In genomic region chr14:54156536-54156935, GRCm38 (mm10) we compare ENCODE assay signal across 21 mouse cellular contexts.
A peak's percentile ranks its signal among the peaks of the same experiment; 100 is the strongest.
DNase-seq lines count a peak whose midpoint lies in the region; TF ChIP-seq lines count a peak whose summit lies in the region.
"Had no signal": no experiment of that assay in that cellular context is flagged by ENCODE, and none has a peak within 500 bp of the region (broad histone marks: within the 10 kb centered on the region; RNA-seq: fewer than 3 reads in every experiment).

No protein-coding gene starts in this region.

- no peaks in the 10 kb centered on the region for H3K27me3 ChIP-seq in heart, embryonic 10.5 days (ENCODE audit: insufficient read depth, poor library complexity, severe bottlenecking)
- H3K27me3 ChIP-seq in thymus, adult 2 months (ENCODE audit: control insufficient read depth, insufficient read depth, low read length), result no peaks in the 10 kb centered on the region
- H3K27me3 ChIP-seq: embryonic facial prominence, embryonic 13.5 days; embryonic facial prominence, embryonic 15.5 days had no signal

- H3K36me3 ChIP-seq in heart, embryonic 10.5 days, result no peaks in the 10 kb centered on the region
- no peaks in the 10 kb centered on the region; the same call in 1 of the 2 replicates for H3K36me3 ChIP-seq in thymus, adult 2 months (ENCODE audit: control insufficient read depth, insufficient read depth, low read length)
- H3K36me3 ChIP-seq: embryonic facial prominence, embryonic 13.5 days; embryonic facial prominence, embryonic 15.5 days; forebrain, embryonic 10.5 days; forebrain, embryonic 12.5 days had no signal

- H3K4me3 ChIP-seq in heart, embryonic 10.5 days, result no peak overlapping the region
- H3K4me3 ChIP-seq in thymus, adult 2 months (ENCODE audit: control insufficient read depth, insufficient read depth, low read length), result peak overlapping the region; percentile 35
- H3K4me3 ChIP-seq: embryonic facial prominence, embryonic 13.5 days; embryonic facial prominence, embryonic 15.5 days; erythroblast, embryonic 14.5 days; forebrain, embryonic 10.5 days; forebrain, embryonic 12.5 days had no signal

- peak; percentile 30 for DNase-seq in heart, embryonic 10.5 days (ENCODE audit: low spot score)
- no peak for DNase-seq in heart, adult 8-10 months (ENCODE audit: low spot score)
- DNase-seq in thymus, adult 2 months, result no peak
- DNase-seq in thymus, postnatal 10 days (ENCODE audit: low spot score in 2 of 2), result no peak
- DNase-seq in thymus, postnatal 4 days, result peak; percentile 5
- no peak for DNase-seq in thymus, postnatal 0 days (ENCODE audit: low spot score)
- DNase-seq: adrenal gland, adult 2 months; adrenal gland, postnatal 10 days; adrenal gland, postnatal 25 days; cerebellum, adult 11 months; cerebellum, adult 18-20 months; cerebellum, adult 8-10 months; cerebellum, adult 9-11 months; cerebellum, postnatal 14 days; cerebellum, postnatal 36 days; embryo, embryonic 11 days had no signal

- 90% methylated on average over 6 of the region's 6 CpGs for WGBS in heart, embryonic 10.5 days
- 88% methylated on average over 6 of the region's 6 CpGs for WGBS in thymus, adult 2 months

- peaks cover 22% of the 10 kb centered on the region for H3K4me1 ChIP-seq in heart, embryonic 10.5 days
- peaks cover 48% of the 10 kb centered on the region for H3K4me1 ChIP-seq in thymus, adult 2 months (replicated peaks; ENCODE audit: control insufficient read depth, insufficient read depth, low read length)
- H3K4me1 ChIP-seq: embryonic facial prominence, embryonic 15.5 days; forebrain, embryonic 10.5 days; forebrain, embryonic 12.5 days had no signal

- TF ChIP-seq POLR2A in thymus, adult 2 months (IDR thresholded peaks at IDR 0.05; ENCODE audit: control insufficient read depth, extremely low read depth, insufficient read depth, low read length, poor library complexity), result no peak

- H3K9me3 ChIP-seq in heart, embryonic 10.5 days, result no peaks in the 10 kb centered on the region
- H3K9me3 ChIP-seq: embryonic facial prominence, embryonic 13.5 days; embryonic facial prominence, embryonic 15.5 days; forebrain, embryonic 10.5 days; forebrain, embryonic 12.5 days had no signal

- H3K27ac ChIP-seq in heart, embryonic 10.5 days, result no peak overlapping the region
- H3K27ac ChIP-seq in thymus, adult 2 months (ENCODE audit: control insufficient read depth, insufficient read depth, low read length), result 0 out of 2 replicates have a peak overlapping the region, but pooled peaks have one; percentile 30
- H3K27ac ChIP-seq: embryonic facial prominence, embryonic 13.5 days; embryonic facial prominence, embryonic 15.5 days; forebrain, embryonic 10.5 days; forebrain, embryonic 12.5 days had no signal

- TF ChIP-seq CTCF in thymus, adult 2 months (IDR thresholded peaks at IDR 0.05; ENCODE audit: borderline replicate concordance, control insufficient read depth, extremely low read depth, insufficient read depth, low read length, poor library complexity), result no peak

Comparison
In these comparisons a context has a peak if more than half of its experiments do, and no peak if none do; other contexts are left out.
1. DNase-seq: peak in heart, embryonic 10.5 days (single experiment) and thymus, postnatal 4 days (single experiment); none in heart, adult 8-10 months (single experiment), thymus, adult 2 months (single experiment), thymus, postnatal 10 days (0 of 2) and thymus, postnatal 0 days (single experiment).